Mouse (Mus musculus) myocyte (in vitro differentiated cells): Measurements from ENCODE around the gene Ccdc188. TPM values are rescaled to one million over a fixed set of nuclear protein-coding genes. Genes with fewer than 3 reads are reported as not detected.

Source experiments
- H3K27me3 ChIP-seq: one replicate; pipeline ENCODE4 v1.6.1; 2011; ENCODE audit not compliant: control insufficient read depth, insufficient read depth, insufficient read length
- H3K36me3 ChIP-seq: one replicate; pipeline ENCODE4 v1.6.1; 2011; ENCODE audit not compliant: control insufficient read depth, insufficient read depth
- H3K4me2 ChIP-seq: one replicate; pipeline ENCODE4 v1.6.1; 2011; ENCODE audit warnings: low read depth, control low read depth
- H3K4me3 ChIP-seq: one replicate; pipeline ENCODE4 v1.5.1; 2011; ENCODE audit warnings: mild to moderate bottlenecking, control low read depth, moderate library complexity
- H3K79me2 ChIP-seq: one replicate; pipeline ENCODE4 v1.6.1; 2011; ENCODE audit not compliant: control insufficient read depth, insufficient read depth
- H3ac ChIP-seq: one replicate; pipeline ENCODE4 v1.6.1; 2011; ENCODE audit not compliant: control insufficient read depth, insufficient read length
- CEBPB ChIP-seq: IDR thresholded peaks from 2 replicates; pipeline ENCODE4 v1.6.1; 2011; ENCODE audit warnings: mild to moderate bottlenecking, moderate library complexity; ENCODE audit not compliant: poor library complexity, insufficient read depth, severe bottlenecking
- E2F4 ChIP-seq: IDR thresholded peaks from one replicate; pipeline ENCODE4 v1.6.1; 2011; ENCODE audit warnings: mild to moderate bottlenecking, control low read depth, moderate library complexity; ENCODE audit not compliant: insufficient read depth
- MAX ChIP-seq: IDR thresholded peaks from one replicate; pipeline ENCODE4 v1.6.1; 2011; ENCODE audit warnings: low read depth, mild to moderate bottlenecking, control low read depth
- MYOD1 ChIP-seq, 3 experiments: IDR thresholded peaks; one replicate each; pipeline ENCODE4 v1.6.1; 2011; ENCODE audit warnings: control low read depth in 2 of 3, low read depth in 2 of 3, mild to moderate bottlenecking in 2 of 3, moderate library complexity in 1 of 3; ENCODE audit not compliant: insufficient read length in 2 of 3, control insufficient read depth in 1 of 3
- MYOG ChIP-seq, 3 experiments: IDR thresholded peaks; one replicate each; pipeline ENCODE4 v1.6.1; 2011; ENCODE audit warnings: control low read depth in 2 of 3, low read depth in 2 of 3, mild to moderate bottlenecking in 2 of 3; ENCODE audit not compliant: insufficient read length in 2 of 3, control insufficient read depth in 1 of 3, insufficient read depth in 1 of 3
- POLR2A ChIP-seq: IDR thresholded peaks from one replicate; pipeline ENCODE4 v1.6.1; 2011; ENCODE audit warnings: low read depth, mild to moderate bottlenecking, control low read depth, moderate library complexity; ENCODE audit not compliant: insufficient read length
- POLR2AphosphoS2 ChIP-seq: IDR thresholded peaks from one replicate; pipeline ENCODE4 v1.6.1; 2011; ENCODE audit warnings: low read depth, control low read depth; ENCODE audit not compliant: insufficient read length
- REST ChIP-seq: IDR thresholded peaks from one replicate; pipeline ENCODE4 v1.6.1; 2011; ENCODE audit warnings: mild to moderate bottlenecking, control low read depth, moderate library complexity; ENCODE audit not compliant: insufficient read depth, insufficient read length
- SRF ChIP-seq: IDR thresholded peaks from one replicate; pipeline ENCODE4 v1.6.1; 2011; ENCODE audit warnings: low read depth; ENCODE audit not compliant: control insufficient read depth, insufficient read length
- TCF12 ChIP-seq: IDR thresholded peaks from one replicate; pipeline ENCODE4 v1.6.1; 2011; ENCODE audit warnings: mild to moderate bottlenecking, control low read depth; ENCODE audit not compliant: poor library complexity, insufficient read depth, severe bottlenecking
- TCF3 ChIP-seq: IDR thresholded peaks from one replicate; pipeline ENCODE4 v1.6.1; 2011; ENCODE audit warnings: low read depth, control low read depth; ENCODE audit not compliant: insufficient read length
- USF1 ChIP-seq: IDR thresholded peaks from one replicate; pipeline ENCODE4 v1.6.1; 2011; ENCODE audit warnings: low read depth, mild to moderate bottlenecking, control low read depth, moderate library complexity
- polyA plus RNA-seq: library from polyadenylated mRNA; unstranded; fragments of >200 nt; fragmentation: generic; extraction: Trizol; gene quantifications from one replicate; pipeline ENCODE4 v1.2.1, GENCODE M21; 2012; ENCODE audit warnings: missing spikeins

Gene Ccdc188
- polyA plus RNA-seq, 1 experiment = not detected

GRCm38 (mm10) chr16:18241581-18241980, 23.9 kb downstream of the Ccdc188 start:
- Histone ChIP-seq H3K79me2 (peaks cover 27% of the 10 kb centered on the region), H3K4me3 (no peak overlapping the region), H3K36me3 (peaks cover 64% of the 10 kb centered on the region), H3ac (no peak overlapping the region), H3K4me2 (no peak overlapping the region), H3K27me3 (no peaks in the 10 kb centered on the region)
- TF ChIP-seq TCF12 (no peak), CEBPB (no peak), USF1 (no peak), MAX (no peak), MYOG (IDR thresholded peaks at IDR 0.05; ENCODE audit: control insufficient read depth in 1 of 3, insufficient read depth in 1 of 3, insufficient read length in 2 of 3, low read depth in 2 of 3) (no peak), REST (no peak), MYOD1 (IDR thresholded peaks at IDR 0.05; ENCODE audit: control insufficient read depth in 1 of 3, insufficient read length in 2 of 3, low read depth in 2 of 3) (no peak), SRF (no peak), POLR2A (no peak), TCF3 (no peak), POLR2AphosphoS2 (no peak)

GRCm38 (mm10) chr16:18247521-18248399, 30.1 kb downstream of the Ccdc188 start:
- H3K79me2 ChIP-seq = peaks cover 61% of the 10 kb centered on the region
- TF ChIP-seq POLR2A (no peak), TCF3 (no peak), USF1 (no peak)
- peak overlapping the region; percentile 83 for H3ac ChIP-seq
- peak overlapping the region; percentile 95 for H3K4me3 ChIP-seq
- H3K36me3 ChIP-seq = peaks cover 46% of the 10 kb centered on the region
- H3K4me2 ChIP-seq = peak overlapping the region; percentile 79
- H3K27me3 ChIP-seq = no peaks in the 10 kb centered on the region

- Histone ChIP-seq H3K4me2 (peak within 1 kb of the TSS; percentile 79), H3K36me3 (peaks cover 45% of the 10 kb centered on the region)
- peak; percentile 98 for TF ChIP-seq POLR2AphosphoS2
- peak; percentile 91 for TF ChIP-seq E2F4
- peak; percentile 94 for TF ChIP-seq POLR2A
- no peak for TF ChIP-seq SRF
- TF ChIP-seq MYOD1 (IDR thresholded peaks at IDR 0.05; ENCODE audit: control insufficient read depth in 1 of 3, insufficient read length in 2 of 3, low read depth in 2 of 3) = peak in 2 of 3 experiments; percentile 41 to 58
Observed at GRCm38 (mm10) chr16:18248433-18249363, 31.0 kb downstream of the Ccdc188 start, which contains the start of the genes Trmt2a and Ranbp1. TSS of gene Trmt2a (plus strand) at chr16:18248679. TSS of gene Ranbp1 (minus strand) at chr16:18248732.

GRCm38 (mm10) chr16:18249364-18249967, 31.8 kb downstream of the Ccdc188 start:
- Histone ChIP-seq H3K4me3 (peak overlapping the region; percentile 95), H3K27me3 (no peaks in the 10 kb centered on the region), H3K79me2 (peaks cover 55% of the 10 kb centered on the region), H3K4me2 (peak overlapping the region; percentile 65), H3ac (peak overlapping the region; percentile 83), H3K36me3 (peaks cover 46% of the 10 kb centered on the region)
- TF ChIP-seq SRF (no peak), REST (no peak), MYOG (IDR thresholded peaks at IDR 0.05; ENCODE audit: control insufficient read depth in 1 of 3, insufficient read depth in 1 of 3, insufficient read length in 2 of 3, low read depth in 2 of 3) (peak in 1 of 3 experiments; percentile 27), USF1 (no peak), POLR2AphosphoS2 (peak; percentile 26), E2F4 (no peak), POLR2A (peak; percentile 43)

More at GRCm38 (mm10) chr16:18248433-18249363, 31.0 kb downstream of the Ccdc188 start, which contains the start of the genes Trmt2a and Ranbp1:
- no peaks in the 10 kb centered on the region for H3K27me3 ChIP-seq
- peak within 1 kb of the TSS; percentile 83 for H3ac ChIP-seq
- peak within 1 kb of the TSS; percentile 95 for H3K4me3 ChIP-seq
- H3K79me2 ChIP-seq = peaks cover 61% of the 10 kb centered on the region
